Mouse (Mus musculus) ES-Bruce4 (cell line): Measurements from ENCODE around the gene Lrrc8c.

ENCODE experiments used
- CTCF ChIP-seq: IDR thresholded peaks from one replicate; pipeline ENCODE4 v1.8.1; 2011; ENCODE audit warnings: low read depth, low read length
- POLR2A ChIP-seq: IDR thresholded peaks from one replicate; pipeline ENCODE4 v1.8.1; 2011; ENCODE audit warnings: low read length; ENCODE audit not compliant: insufficient read depth

GRCm38 (mm10) chr5:105626355-105626754, 107.2 kb downstream of the Lrrc8c start:
- TF ChIP-seq CTCF (no peak), POLR2A (no peak)
